Mouse (Mus musculus): ENCODE data around the gene Aqr.

GRCm38 (mm10) chr2:114102471-114102870 lies 84.4 kb downstream of the Aqr start:
- no peak for TF ChIP-seq MAX (IDR thresholded peaks at IDR 0.05)
- TF ChIP-seq CTCF (IDR thresholded peaks at IDR 0.05; ENCODE audit: control insufficient read depth, insufficient read depth, insufficient read length): no peak
- no peak for TF ChIP-seq CEBPB (IDR thresholded peaks at IDR 0.05; ENCODE audit: low read depth)
- no peak for TF ChIP-seq MYOD1 (IDR thresholded peaks at IDR 0.05; ENCODE audit: control insufficient read depth, insufficient read length, low read depth)
- no peak for TF ChIP-seq MYOG (IDR thresholded peaks at IDR 0.05; ENCODE audit: control insufficient read depth, extremely low read depth, insufficient read length)

Measured in C2C12 (cell line).